Mouse (Mus musculus) embryo, embryonic 11 days (tissue): ENCODE data around the gene Bdh1.

Experiments
- DNase-seq: peaks from one replicate; pipeline ENCODE4 v3.0.0-alpha.2; 2015

Bdh1 gene

GRCm38 (mm10) chr16:31428675-31429470, 6.8 kb downstream of the Bdh1 start:
- DNase-seq, result peak; percentile 76

- DNase-seq, result peak; percentile 96
These were observed 7.5 kb downstream of the Bdh1 start for GRCm38 (mm10) chr16:31429471-31430155.

- DNase-seq, result no peak
These were observed 11.5 kb downstream of the Bdh1 start for GRCm38 (mm10) chr16:31433466-31434110.

GRCm38 (mm10) chr16:31435146-31435545, 13.1 kb downstream of the Bdh1 start:
- no peak for DNase-seq

- DNase-seq, result peak; percentile 29
These were observed 14.0 kb downstream of the Bdh1 start for GRCm38 (mm10) chr16:31436085-31436484.

- no peak for DNase-seq
These were observed 15.3 kb downstream of the Bdh1 start for GRCm38 (mm10) chr16:31437358-31437757.

- DNase-seq, result no peak
These were observed 17.4 kb downstream of the Bdh1 start for GRCm38 (mm10) chr16:31439529-31439928.

GRCm38 (mm10) chr16:31440046-31440445, 18.0 kb downstream of the Bdh1 start:
- no peak for DNase-seq

GRCm38 (mm10) chr16:31444521-31444920, 22.4 kb downstream of the Bdh1 start:
- DNase-seq, result no peak

GRCm38 (mm10) chr16:31446067-31446853, 24.2 kb downstream of the Bdh1 start:
- DNase-seq, result no peak

- no peak for DNase-seq
These were observed 27.9 kb downstream of the Bdh1 start for GRCm38 (mm10) chr16:31449973-31450372.

GRCm38 (mm10) chr16:31451235-31451634, 29.2 kb downstream of the Bdh1 start:
- DNase-seq, result no peak

- no peak for DNase-seq
These were observed 30.4 kb downstream of the Bdh1 start for GRCm38 (mm10) chr16:31452467-31452866.

- no peak for DNase-seq
These were observed 31.9 kb downstream of the Bdh1 start for GRCm38 (mm10) chr16:31454013-31454412.

GRCm38 (mm10) chr16:31455276-31456045, 33.4 kb downstream of the Bdh1 start:
- DNase-seq, result no peak

GRCm38 (mm10) chr16:31458229-31458918, 36.3 kb downstream of the Bdh1 start:
- peak; percentile 92 for DNase-seq

GRCm38 (mm10) chr16:31459968-31460461, 37.9 kb downstream of the Bdh1 start:
- no peak for DNase-seq

GRCm38 (mm10) chr16:31460506-31460905, 38.4 kb downstream of the Bdh1 start:
- DNase-seq, result no peak

- DNase-seq, result no peak
These were observed 39.0 kb downstream of the Bdh1 start for GRCm38 (mm10) chr16:31461046-31461445.

GRCm38 (mm10) chr16:31462113-31462687, 40.1 kb downstream of the Bdh1 start:
- no peak for DNase-seq

GRCm38 (mm10) chr16:31464953-31465352, 42.9 kb downstream of the Bdh1 start:
- no peak for DNase-seq
